Mouse (Mus musculus) adipocyte (in vitro differentiated cells): ENCODE results near the gene Mvb12b.

Source experiments
- DNase-seq: peaks from one replicate; pipeline ENCODE4 v3.0.0-alpha.2; 2016; ENCODE audit warnings: low spot score

Gene Mvb12b

DNA sequence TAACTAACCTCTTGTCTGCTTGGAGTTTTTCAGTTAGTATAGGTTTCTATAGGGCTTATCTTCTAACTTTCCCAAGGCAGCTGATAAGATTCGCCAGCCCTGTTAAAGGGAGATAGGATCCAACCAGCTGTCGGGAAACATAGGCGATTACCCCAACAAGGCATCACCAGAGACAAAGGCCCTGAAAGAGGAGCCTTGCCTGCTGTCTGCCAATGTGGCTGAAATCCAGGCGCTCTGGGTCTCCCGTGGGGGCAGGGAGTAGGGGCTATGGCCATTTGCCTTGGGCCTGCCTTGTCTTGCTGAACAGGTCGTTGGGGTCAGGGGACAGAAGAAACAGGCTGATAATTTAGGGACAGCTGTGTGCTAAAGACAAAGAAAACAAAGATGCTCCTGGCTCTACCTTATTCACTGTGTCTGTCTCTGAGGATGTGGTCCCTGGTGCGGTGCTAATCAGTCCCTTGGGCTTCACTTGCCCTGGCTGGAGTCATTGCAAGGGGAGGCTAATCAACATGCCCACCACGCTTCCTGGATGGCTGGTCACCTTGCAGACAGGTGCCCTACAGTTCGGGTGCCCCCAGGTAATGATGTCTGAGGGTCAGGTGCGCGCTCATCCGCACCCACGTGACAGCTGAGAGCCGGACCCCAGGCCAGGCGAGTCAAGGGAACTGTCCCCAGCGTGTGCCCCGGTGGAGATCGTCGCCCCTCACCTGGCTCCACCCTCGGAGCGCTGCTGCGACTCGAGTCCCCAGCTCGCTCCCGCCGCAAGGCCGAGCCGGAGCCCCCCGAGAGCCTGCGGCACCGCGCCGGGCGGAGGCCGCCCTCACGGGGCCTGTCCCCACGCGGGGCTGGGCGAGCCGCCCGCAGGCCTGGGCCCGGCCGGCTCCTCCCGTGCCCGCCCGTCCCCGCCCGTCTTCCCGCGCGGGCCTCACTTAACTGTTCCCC lies 1.1 kb downstream of the Mvb12b start:
- peak; percentile 43 for DNase-seq

DNA sequence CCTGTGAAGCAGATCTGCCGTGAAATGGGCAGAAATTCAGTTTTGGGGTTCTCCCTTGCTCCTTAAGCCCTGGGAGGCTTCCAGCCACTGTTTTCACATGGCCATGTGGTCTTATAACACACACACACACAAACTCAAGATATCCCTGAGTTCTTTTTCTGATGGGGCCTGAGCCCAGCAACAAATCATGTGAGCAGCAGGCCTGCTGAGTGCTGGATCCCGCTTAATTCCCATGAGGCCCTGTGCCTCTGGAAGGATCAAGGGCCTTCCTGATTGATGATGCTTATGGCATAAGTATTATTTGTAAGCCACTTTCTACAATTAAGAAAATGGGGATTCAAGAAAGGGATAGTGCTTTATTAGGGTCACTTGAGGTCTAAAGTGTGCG lies 2.5 kb downstream of the Mvb12b start:
- peak; percentile 23 for DNase-seq

DNA sequence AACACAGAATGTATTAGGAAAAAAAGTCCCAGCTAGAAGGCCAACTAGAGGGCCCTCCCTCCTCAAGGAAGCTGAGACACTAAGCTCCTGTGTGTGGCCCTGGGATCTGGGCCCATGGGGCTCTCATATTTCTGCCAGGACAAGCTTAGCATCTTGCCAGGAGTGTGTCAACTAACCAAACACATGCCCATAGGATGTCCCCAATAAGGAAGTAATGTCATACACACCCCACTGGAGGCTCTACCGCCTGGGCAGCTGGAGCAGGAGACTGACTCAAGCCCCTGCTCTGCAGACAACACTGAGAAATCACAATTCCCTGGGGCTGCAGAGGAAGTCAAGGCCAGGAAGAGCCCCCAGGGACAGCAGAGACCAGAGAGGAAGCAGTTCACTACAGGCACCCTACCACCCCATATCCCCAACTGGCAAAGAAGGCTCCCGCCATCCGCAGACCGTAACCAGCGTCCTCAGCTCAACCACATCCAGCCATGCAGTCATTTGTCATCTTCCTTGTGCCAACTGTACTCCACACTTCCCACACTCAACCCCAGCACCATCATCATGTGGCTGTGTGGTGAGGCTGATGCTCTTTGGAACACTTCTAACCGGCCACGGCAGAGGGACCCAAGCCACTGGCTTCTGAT lies 3.0 kb downstream of the Mvb12b start:
- DNase-seq = peak; percentile 27

DNA sequence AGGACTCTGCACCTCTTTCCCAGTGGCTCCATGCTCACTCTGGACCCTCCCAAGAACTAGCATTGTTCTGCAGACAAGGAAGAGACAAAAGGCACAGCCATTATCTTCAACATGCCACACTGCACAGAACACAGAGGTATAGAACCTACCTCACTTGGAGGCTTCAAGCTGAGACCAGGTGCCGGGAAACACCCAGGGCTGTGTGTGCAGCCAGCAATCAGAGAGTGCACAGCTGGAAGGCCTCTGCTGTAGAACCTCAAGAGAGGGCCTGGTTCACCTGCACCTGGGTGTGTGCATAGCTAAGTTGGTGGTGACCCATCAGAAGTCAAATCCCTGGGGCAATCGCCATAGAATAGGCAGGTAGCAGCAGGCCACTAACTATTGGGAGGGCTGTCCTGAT lies 8.5 kb downstream of the Mvb12b start:
- DNase-seq = no peak

DNA sequence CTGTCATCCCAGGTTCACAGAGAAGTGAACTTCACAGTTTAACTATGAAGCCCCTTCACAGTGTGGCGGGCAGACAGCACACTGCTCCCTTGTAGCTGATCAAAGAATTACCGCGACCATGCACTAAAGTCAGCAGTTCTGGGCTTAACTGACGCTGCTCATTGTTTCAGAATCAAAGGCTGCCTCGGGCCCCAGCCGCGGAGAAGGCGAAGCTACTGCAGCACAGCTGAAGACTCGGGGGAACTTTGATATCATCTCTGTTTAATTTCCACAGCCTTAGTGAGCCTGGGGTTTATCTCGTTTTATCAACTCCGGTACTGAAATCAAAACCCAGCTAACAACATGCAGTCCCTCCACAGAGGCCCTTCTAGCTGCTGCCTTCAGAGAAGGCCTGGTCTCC lies 9.3 kb downstream of the Mvb12b start:
- DNase-seq = no peak

DNA sequence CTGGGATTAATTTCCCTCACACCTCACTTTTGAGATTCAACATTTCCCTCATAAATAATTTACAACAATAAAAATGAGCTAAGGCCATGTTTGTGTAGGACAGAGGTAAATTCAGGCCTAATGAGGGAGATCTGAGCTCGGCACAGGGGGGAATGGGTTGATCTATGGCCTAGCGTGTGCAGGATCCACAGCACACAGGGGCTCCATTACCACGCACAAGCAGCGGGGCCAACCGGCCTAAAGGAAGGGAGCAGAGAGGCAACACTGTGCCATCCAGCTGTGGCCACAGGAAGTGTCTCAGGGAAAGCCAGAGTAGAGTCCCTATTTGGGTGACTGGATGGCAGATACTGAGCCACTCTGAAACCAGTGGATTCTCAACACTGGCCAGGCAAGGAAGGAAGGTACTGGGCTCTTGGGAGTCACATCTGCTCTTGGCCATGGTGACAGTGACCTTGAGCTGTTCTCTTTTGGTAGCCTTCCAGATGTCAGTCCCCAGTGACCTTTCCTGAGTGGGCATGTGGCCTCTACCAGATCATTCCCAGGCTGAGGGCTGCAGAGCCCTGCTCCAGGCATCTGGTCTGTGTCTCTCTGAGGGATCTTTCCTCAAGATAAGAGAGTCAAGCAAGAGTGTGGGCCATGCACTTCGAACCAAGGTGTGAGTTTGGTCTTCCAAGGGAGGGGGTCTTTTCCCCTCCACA lies 9.9 kb downstream of the Mvb12b start:
- DNase-seq = no peak

DNA sequence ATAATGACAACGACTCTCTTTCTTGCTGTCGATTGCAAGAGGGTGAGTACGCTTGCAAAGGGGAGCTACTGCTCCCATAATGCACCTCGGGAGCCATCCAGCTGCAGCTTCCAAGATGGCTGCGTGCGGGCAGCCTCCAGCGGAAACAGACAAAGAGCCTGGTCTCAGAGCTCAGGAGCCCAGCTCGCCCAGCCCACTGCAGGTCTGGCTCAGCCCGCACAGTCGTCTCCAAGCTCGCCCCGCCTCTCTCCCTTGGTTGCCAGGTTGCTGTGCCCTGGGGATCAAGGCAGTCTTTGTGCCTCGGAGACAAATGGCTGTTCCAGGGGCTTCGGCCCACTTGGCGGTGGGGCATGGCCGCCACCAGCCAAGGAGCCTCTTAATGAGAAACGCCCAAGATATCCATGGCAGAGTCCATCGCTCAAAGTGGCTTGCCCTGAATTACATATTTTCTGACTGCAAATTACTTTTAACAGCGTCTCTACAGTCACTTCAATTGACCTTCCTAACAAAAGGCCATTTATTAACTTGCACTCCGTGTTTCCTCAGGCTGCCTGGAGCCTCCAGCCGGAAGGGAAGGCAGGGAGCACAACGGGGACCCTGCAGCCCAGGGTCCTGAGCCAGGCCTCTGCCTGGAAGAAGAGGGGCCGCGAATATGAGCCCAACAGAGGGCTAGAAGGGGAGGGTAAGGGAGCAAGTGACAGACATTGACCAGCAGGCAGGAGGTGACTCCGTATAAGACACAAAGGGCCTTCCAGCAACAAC lies 11.0 kb downstream of the Mvb12b start:
- DNase-seq = no peak

DNA sequence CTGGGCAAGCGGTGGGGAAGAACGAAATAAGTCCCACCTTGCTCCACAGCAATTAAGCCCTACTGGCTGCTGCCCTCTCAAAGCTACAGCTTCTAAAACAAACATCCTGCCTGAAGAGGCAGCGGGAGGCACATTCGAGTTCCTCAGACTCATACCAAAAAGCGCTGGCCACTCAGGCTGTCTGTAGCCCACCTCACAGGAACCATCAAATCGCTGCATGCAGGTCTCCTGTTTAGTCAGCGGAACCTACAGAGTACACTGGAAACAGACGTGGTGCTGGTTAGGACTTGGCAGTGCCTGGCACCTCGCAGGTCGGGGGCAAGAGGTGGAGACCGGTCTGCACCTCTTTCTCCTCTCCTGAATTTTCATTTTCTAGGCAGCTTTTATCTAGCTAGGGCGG lies 12.2 kb downstream of the Mvb12b start:
- no peak for DNase-seq

DNA sequence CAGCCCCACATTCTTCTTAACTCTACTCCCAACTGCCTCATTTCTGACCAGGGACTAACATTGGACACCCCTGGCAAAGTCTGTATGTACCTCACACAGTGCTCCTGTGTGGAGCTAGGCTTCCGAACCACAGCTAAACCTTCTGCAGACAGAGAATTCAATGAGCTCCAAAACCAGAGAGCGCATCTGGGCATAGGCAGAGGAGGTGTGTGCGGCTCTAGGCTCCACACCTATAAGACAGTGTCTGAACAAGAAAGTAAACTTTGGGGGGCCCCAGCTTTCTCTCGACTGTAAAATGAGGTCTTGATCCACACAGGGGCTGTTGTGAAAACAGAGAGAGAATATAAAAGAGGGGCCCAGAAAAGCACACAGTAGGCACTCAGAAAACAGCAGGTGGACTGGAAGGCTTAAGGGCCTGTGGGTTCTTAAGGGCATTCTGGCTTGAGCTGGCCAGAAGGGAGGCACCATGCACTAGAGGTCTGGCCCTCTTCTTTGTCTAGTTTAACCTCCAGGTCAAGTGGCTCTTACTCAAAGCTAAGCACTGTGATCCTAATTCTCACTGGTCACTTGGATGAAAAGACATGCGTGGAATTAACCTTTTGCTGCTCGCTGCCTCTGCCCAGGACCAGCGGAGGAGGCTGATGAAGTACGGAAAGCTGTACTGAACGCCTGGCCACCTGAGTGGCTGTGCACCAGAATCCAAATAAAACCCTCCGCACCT lies 12.7 kb downstream of the Mvb12b start:
- no peak for DNase-seq

DNA sequence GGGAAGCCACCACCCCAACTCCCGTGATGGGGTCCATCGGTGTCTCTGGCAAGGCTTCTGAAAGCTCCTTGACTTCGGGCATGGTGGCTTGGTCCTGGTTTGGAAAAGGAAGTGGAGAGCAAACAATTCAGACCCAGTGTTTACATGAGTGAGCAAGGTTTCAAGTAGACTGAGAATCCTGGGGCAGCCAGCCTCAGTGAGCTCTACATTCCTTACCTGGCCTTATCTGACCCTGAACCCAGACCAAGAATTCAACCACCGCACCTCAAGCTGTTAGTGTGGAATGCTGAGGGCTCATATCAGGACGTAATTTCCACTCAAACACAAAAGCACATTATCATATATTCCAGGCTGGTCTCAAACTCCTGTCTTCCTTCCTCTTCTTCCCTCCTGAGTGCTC lies 13.4 kb downstream of the Mvb12b start:
- no peak for DNase-seq

DNA sequence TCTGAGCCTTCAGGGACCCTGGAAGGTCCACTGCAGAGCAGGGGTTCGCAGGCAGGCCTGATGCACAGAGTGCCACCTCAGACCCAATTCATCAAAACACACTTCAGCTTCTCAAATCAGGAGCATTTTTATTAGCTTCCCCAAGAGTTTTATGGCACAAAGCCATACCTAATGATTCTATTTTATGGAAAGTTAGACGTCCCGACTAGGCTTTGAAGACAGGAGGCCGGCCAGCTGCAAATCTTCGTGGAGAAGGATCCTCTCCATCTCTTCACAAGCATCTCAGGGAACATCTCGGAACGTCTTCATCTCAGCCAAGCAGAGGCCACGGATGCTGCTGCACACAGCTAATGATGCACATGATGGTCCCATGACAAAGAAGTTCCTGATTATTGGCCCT lies 14.2 kb downstream of the Mvb12b start:
- DNase-seq = no peak

DNA sequence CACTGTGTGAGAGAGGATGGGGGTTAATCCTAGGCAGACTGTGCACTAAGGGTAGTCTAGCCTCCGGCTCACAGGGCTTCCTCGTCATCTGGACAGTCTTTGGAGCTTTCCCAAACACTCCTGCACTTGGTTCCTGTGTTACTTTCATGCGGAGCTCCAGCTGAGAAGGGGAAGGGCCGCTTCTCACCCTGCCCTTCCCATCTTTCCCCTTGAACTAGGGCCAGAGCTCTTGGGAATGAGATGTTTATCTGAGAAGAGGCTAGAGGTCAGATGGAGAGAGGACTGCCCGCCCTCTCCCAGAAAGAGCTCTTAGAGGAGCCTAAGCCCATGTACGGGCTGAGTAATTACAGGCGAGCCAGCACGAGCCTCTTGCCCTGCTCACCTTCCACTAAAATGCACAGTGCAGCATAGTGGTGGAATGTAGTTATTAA lies 14.9 kb downstream of the Mvb12b start:
- peak; percentile 16 for DNase-seq

DNA sequence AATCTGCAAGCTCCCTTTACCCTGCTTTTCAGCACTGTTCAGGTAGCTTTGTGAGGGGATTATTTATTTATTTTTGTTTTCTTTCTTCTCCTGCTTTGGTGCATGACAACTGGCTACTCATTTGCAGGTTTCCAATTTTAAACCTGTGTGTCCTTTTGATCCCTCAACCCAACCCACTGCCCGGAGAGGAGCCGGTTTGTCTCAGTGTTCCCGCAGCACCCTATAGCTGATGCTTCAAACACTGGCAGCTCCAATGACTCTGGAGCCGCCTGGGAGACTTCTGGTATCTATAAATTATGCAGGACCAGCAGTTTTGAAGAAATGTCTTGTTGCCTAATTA lies 16.6 kb downstream of the Mvb12b start:
- no peak for DNase-seq

DNA sequence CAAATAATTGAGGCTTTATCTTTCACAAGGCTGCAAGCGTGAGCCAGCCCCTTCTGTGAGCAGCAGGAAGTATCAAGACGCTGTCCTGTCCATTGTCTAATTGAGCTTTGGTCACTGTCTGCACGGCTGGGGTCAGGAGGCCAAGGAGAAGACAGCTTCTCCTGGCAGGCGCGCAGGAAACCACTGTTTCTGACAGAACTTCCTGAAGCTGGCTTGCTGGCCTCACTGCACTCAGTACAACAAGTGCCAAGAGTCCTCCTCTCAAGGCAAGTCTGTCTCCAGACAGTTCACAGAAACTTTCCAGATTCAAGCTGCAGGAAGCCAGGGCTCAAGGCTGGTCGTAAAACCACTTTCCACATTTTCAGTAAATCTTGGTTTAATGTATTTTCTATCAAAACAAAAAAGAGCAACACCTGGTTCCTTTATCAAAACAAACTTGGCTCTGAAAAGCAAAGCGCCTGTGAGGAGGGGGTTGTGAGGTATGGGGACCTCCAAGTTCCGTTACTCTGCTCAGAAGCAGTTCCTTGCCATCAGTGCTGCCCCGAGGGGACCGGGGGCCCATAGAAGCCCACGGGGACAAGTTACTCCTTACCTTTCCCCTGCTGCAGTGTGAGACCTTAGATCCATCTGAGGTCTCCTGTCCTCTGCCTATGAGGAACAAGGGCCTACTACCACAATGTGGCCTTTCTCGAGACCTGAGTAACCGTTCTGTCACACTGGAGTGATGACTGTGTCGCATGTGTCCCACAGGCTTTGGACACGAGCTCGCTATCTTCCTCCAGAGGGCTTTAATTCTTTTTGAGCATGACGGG lies 17.2 kb downstream of the Mvb12b start:
- DNase-seq = peak; percentile 32

DNA sequence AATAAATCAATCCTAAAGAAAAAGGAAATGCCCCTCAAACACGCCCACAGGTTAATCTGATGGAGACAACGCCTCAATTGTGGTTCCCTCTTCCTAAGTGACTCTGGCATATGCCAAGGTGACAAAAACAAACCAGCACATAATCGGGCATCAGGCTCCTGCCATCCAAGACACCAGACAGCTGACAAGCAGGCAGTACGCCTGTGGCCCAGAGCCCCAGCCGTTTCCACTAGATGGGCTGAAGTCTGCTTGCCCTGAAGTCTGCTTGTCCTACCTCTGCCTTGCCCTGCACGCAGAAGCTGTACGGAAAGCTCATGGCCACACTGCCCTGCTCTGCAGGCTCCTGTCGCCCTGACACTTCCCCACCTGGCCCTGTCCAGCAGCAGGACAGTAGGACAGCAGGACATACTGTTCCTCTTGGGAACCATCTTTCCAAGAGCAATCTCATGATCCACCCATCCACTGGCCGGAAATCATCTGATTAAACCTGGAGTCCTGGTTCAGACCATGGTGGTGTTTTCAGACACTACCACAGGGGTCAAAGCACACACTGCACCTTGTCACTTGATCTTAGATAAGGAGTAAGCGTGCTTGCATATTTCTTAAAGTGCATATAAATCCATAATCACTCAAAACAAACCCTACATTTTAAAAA lies 17.9 kb downstream of the Mvb12b start:
- no peak for DNase-seq

DNA sequence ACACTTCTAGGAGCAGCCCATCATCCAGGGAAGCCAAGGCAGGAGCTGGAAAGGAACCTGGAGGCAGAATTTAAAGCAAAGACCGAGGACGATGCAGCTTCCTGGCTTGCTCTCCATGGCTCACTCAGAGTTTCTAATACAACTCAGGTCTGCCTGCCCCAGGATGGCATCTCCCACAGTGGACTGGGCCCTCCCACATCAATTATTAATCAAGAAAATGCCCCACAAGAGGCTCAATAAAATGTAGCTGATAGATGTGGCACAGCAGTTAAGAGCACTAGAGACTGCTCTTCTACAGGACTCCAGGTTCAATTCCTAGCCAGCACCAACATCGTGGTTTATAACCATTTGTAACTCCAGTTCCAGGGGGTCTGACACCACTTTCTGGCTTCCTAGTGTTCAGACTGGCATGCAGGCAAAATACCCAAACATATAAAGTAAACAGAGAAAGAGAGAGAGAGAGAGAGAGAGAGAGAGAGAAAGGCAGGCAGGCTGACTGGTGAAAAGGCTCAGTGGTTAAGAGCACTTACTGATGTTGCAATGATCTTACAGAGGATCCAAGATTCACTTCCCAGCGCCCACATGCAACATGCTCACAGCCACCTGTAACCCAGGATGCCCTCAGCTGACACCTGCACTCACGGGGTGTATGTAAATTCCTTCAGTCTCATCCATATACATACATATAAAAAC lies 18.6 kb downstream of the Mvb12b start:
- no peak for DNase-seq

DNA sequence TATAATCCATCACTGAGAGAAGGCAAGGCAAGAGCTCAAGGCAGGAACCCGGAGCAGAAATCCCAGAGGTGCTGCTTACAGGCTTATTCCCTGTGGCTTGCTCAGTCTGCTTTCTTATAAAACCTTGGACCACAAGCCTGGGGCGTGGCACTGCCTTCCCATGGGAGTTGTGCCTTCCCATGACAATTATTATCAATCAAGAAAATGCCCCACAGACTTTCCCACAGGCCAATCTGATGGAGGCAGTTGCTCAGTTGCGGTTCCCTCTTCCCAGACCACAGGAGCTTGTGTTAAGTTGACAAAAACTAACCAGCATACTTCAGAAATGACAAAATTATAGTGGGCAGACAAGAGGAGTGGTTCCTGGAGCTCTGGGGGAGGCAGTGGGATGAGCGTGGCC lies 19.4 kb downstream of the Mvb12b start:
- no peak for DNase-seq

DNA sequence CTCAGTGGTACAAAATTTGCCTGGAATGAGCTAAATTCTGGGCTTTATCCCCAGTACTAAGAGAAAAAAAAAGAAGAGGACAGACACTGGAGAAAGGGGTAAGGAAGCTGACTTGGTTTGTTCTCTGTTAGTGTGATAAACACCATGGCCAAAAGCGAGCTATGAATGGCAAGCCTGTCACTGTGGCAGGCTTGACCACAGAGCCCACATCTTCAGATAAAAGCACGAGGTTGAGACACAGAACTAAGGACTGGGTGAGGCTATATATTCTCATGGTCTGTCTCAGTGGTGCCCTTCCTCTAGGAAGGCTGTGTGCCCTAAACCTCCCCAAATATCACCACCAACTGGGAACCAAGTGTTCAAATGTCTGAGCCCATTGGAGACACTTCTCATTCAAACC lies 31.0 kb downstream of the Mvb12b start:
- DNase-seq = no peak
